Mouse (Mus musculus) inflammation-experienced regulatory T-cells, adult 6 months (primary cell): ENCODE results near the gene Cdk5r2. TPM values are rescaled to one million over a fixed set of nuclear protein-coding genes. Genes with fewer than 3 reads are reported as not detected.

Experiments used
- ATAC-seq: one replicate; pipeline ENCODE4 v1.8.0; 2017
- polyA plus RNA-seq, 3 experiments: library from polyadenylated mRNA; unstranded; fragments of 100-300 nt; shearing (Covaris generic); gene quantifications; one replicate each; pipeline ENCODE4 v1.2.1; 2017

The Cdk5r2 gene
- polyA plus RNA-seq, 3 experiments from 2014 or later: not detected

DNA sequence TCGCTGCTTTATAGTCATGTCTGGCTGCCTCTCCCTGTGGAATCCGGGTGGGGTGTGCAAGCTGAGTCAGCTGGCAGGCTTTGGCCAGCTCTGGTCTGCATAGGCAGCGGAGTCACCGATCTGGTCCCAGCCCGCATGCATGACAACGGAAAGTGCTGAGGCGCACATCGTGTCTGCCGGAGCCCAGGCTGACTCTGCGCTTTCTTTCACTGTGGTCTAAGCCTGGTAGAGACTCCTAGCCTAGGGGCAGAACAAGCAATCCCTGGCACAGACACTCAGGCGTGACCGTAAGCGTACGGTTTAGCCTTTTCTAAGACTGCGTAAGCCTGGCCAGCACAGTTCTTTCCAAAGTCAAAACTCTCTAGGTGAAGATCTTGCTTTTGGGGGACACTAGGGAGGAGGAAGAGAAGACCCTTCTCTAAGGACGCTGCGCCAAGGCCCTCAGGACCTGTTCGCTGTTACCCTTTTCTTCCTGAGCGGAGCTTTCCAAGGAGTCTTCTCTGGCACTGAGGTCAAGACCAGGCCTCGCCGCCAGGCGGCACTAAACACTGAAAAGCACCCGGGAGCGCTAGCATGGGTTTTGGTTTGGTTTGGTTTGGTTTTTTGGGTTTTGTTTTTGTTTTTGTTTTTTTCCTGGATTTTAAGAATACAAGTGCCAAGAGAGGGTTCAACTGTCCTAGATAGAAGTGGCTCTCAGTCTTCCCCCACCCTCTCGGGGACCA is 38.6 kb downstream of the Cdk5r2 start, which contains the start of gene Cryba2:
Gene Cryba2, minus strand, starts transcription at position 10 of the 722 bp plus-strand sequence.
- ATAC-seq: no peak

GRCm38 (mm10) chr1:74894966-74895365 is 40.2 kb downstream of the Cdk5r2 start:
- ATAC-seq: no peak

DNA sequence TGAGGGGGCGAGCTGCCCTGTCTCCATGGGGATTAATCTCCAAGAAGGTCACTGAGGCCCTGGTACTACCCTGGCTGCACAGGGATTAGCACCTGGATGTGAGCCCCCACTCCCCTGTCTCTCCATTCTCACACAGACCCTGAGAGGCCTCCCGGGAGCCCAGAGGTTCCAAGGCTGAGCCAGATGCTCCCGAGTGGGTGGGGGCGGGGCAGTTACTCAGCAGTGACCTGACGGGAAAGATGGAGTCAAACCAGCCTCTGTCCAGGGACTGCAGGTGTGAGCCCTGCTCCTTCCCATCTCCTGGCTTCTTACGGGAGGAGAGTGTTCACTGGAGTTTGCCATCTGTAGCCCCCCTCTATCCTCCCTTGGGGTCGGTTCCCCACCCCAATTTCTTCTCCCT is 43.2 kb downstream of the Cdk5r2 start:
- ATAC-seq: no peak

DNA sequence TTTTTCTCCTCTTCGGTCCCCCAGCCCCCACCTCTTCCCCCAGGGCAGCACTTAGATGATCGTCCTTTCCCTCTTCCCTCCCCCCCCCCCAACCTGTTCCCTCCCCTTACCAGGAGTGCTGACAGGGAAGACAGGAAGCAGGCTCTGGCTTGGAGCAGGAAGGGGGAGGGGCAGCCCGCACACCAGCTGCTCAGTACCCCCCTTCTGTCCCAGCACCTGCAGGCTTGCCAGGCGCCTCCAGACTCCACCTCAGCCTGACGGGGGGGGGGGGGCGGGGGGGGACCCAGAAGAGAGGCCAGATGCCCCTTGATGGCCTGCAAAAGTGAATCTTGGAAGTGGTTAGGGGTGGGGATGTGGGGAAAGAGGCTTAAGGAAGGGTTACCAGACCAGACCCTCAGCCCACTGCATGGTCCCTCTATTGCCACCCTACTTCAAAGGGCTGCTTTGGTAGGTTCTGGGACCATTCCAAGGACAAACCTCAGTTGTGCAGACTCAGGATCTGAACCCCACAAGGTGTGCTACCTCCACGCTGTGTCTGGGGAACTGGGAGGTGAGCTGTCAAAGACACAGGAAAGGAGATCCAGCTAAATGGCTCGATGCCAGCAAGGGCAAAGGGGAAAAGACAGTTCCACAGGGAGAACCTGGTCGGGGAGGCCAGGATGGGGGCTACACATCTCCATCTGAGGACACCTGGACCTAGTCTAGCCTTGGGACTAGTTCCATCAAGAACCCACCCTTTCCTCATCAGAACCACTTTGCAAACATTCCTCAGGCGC is 44.1 kb downstream of the Cdk5r2 start:
- ATAC-seq: no peak

GRCm38 (mm10) chr1:74900341-74901285 is 45.9 kb downstream of the Cdk5r2 start:
- ATAC-seq: no peak

DNA sequence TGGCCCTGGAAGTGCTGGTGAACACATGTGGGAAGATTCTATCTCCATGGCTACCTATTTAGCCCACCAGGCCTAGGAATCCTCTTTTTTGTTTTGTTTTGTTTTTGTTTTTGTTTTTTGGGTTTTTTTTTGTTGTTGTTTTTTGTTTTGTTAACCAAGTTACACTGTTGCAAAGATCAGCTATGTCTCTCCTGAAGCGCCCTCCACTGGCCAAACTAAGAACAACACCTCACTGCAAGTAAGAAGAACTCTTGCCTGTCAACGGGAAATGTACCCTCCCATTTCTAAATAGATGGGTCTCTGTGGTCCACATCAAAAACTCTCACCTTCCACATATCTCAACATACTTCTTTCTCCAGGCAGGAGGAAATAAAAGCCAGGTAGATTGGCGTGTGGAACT is 47.0 kb downstream of the Cdk5r2 start:
- no peak for ATAC-seq

DNA sequence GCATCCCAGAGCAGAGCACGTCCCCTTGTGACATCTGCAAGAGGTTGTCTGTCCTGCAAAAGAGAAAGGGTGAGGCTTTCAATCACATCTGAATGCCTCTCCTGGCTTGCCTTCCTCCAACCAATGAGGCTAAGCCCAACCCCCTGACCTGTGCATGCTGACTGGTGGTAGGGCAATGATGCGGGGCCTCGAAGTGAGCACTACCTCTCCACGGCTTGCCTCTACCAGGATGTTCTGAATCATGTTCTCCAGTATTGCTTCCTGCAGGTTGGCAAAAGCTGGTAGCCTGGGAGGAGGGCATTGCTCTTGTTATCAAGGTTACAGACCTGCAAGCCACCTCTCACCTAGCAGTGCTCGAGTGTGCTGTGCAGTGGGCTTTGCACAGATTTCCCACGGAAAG is 47.5 kb downstream of the Cdk5r2 start:
- no peak for ATAC-seq

Other genes starting within 250 kb of the Cdk5r2 start
- 10 to 100 TPM in 2 of 3 experiments, 1 to 10 TPM in 1; 8.1 to 15.9 (median 14.8) TPM for gene Ttll4, start 193.2 kb upstream of the Cdk5r2 start, polyA plus RNA-seq
- gene Cyp27a1, start 141.4 kb upstream of the Cdk5r2 start, polyA plus RNA-seq: 1 to 10 TPM in 1 of 3 experiments, not detected in 2; 1.4 TPM
- not detected for gene Prkag3, start 105.7 kb upstream of the Cdk5r2 start, polyA plus RNA-seq
- not detected for gene Wnt6, start 83.0 kb upstream of the Cdk5r2 start, polyA plus RNA-seq
- under 1 TPM in 1 of 3 experiments, not detected in 2; 0.19 TPM for gene Wnt10a, start 63.4 kb upstream of the Cdk5r2 start, polyA plus RNA-seq
- not detected for gene Fev, start 30.5 kb downstream of the Cdk5r2 start, polyA plus RNA-seq
- not detected for gene Cryba2, start 38.2 kb downstream of the Cdk5r2 start, polyA plus RNA-seq
- gene Cfap65, start 80.7 kb downstream of the Cdk5r2 start, polyA plus RNA-seq: not detected
- not detected for gene Ihh, start 96.7 kb downstream of the Cdk5r2 start, polyA plus RNA-seq